Mouse (Mus musculus): Measurements from ENCODE around the gene Pidd1. TPM values are rescaled to one million over a fixed set of nuclear protein-coding genes. Genes with fewer than 3 reads are reported as not detected.

The Pidd1 gene
- polyA plus RNA-seq, 1 experiment: 13.0 TPM

GRCm38 (mm10) chr7:141388487-141389109 is 55.2 kb downstream of the Pidd1 start:
- Histone ChIP-seq H3K36me3 (replicated peaks; ENCODE audit: low read length) (no peaks in the 10 kb centered on the region), H3K4me1 (peaks cover 89% of the 10 kb centered on the region), H3K4me3 (replicated peaks) (no peak overlapping the region), H3K27me3 (replicated peaks) (peaks cover 8% of the 10 kb centered on the region), H3K9me3 (no peaks in the 10 kb centered on the region)
- no peak for TF ChIP-seq GATA1 (IDR thresholded peaks at IDR 0.05; ENCODE audit: borderline replicate concordance, low read length)
- no peak for TF ChIP-seq FLI1 (IDR thresholded peaks at IDR 0.05; ENCODE audit: low read length)

Other genes with a start within 250 kb of the Pidd1 start
- 12.2 and 18.5 TPM in 2 replicates for gene Lrrc56, start 249.9 kb downstream of the Pidd1 start, polyA plus RNA-seq (2012; ENCODE audit: insufficient read depth, low replicate concordance)
- gene Lmntd2, start 229.9 kb downstream of the Pidd1 start, polyA plus RNA-seq (2012; ENCODE audit: insufficient read depth, low replicate concordance): 0.57 TPM in 1 of 2 replicates, not detected in the other
- gene Rassf7, start 228.2 kb downstream of the Pidd1 start, polyA plus RNA-seq (2012; ENCODE audit: insufficient read depth, low replicate concordance): 3.6 and 11.1 TPM in 2 replicates
- 82.9 and 114 TPM in 2 replicates for gene Phrf1, start 215.2 kb downstream of the Pidd1 start, polyA plus RNA-seq (2012; ENCODE audit: insufficient read depth, low replicate concordance)
- 154 and 188 TPM in 2 replicates for gene Irf7, start 177.5 kb downstream of the Pidd1 start, polyA plus RNA-seq (2012; ENCODE audit: insufficient read depth, low replicate concordance)
- gene Cdhr5, start 167.2 kb downstream of the Pidd1 start, polyA plus RNA-seq (2012; ENCODE audit: insufficient read depth, low replicate concordance): not detected in 2 replicates
- not detected in 2 replicates for gene Sct, start 164.9 kb downstream of the Pidd1 start, polyA plus RNA-seq (2012; ENCODE audit: insufficient read depth, low replicate concordance)
- gene Drd4, start 152.0 kb downstream of the Pidd1 start, polyA plus RNA-seq (2012; ENCODE audit: insufficient read depth, low replicate concordance): 0.04 TPM in 1 of 2 replicates, not detected in the other
- 52.9 and 121 TPM in 2 replicates for gene Deaf1, start 116.3 kb downstream of the Pidd1 start, polyA plus RNA-seq (2012; ENCODE audit: insufficient read depth, low replicate concordance)
- 12.3 and 27.1 TPM in 2 replicates for gene Tmem80, start 116.3 kb downstream of the Pidd1 start, polyA plus RNA-seq (2012; ENCODE audit: insufficient read depth, low replicate concordance)
- 0.10 TPM in 1 of 2 replicates, not detected in the other for gene Eps8l2, start 105.1 kb downstream of the Pidd1 start, polyA plus RNA-seq (2012; ENCODE audit: insufficient read depth, low replicate concordance)
- 173 and 451 TPM in 2 replicates for gene Taldo1, start 51.8 kb downstream of the Pidd1 start, polyA plus RNA-seq (2012; ENCODE audit: insufficient read depth, low replicate concordance)
- gene Gatd1, start 29.9 kb downstream of the Pidd1 start, polyA plus RNA-seq (2012; ENCODE audit: insufficient read depth, low replicate concordance): 11.1 TPM in 1 of 2 replicates, not detected in the other
- not detected in 2 replicates for gene Cend1, start 14.5 kb downstream of the Pidd1 start, polyA plus RNA-seq (2012; ENCODE audit: insufficient read depth, low replicate concordance)
- gene Slc25a22, start 6.1 kb downstream of the Pidd1 start, polyA plus RNA-seq (2012; ENCODE audit: insufficient read depth, low replicate concordance): 22.2 and 47.0 TPM in 2 replicates
- gene Rplp2, start 3.3 kb upstream of the Pidd1 start, polyA plus RNA-seq (2012; ENCODE audit: insufficient read depth, low replicate concordance): 6,138 and 9,533 TPM in 2 replicates
- 230 and 314 TPM in 2 replicates for gene Pnpla2, start 11.2 kb upstream of the Pidd1 start, polyA plus RNA-seq (2012; ENCODE audit: insufficient read depth, low replicate concordance)
- gene Cracr2b, start 17.1 kb upstream of the Pidd1 start, polyA plus RNA-seq (2012; ENCODE audit: insufficient read depth, low replicate concordance): 19.4 and 29.4 TPM in 2 replicates
- 56.1 and 168 TPM in 2 replicates for gene Cd151, start 23.4 kb upstream of the Pidd1 start, polyA plus RNA-seq (2012; ENCODE audit: insufficient read depth, low replicate concordance)
- gene Polr2l, start 31.1 kb upstream of the Pidd1 start, polyA plus RNA-seq (2012; ENCODE audit: insufficient read depth, low replicate concordance): 49.6 and 150 TPM in 2 replicates
- gene Tspan4, start 31.2 kb upstream of the Pidd1 start, polyA plus RNA-seq (2012; ENCODE audit: insufficient read depth, low replicate concordance): 53.2 and 54.8 TPM in 2 replicates
- gene Chid1, start 95.8 kb upstream of the Pidd1 start, polyA plus RNA-seq (2012; ENCODE audit: insufficient read depth, low replicate concordance): 28.4 and 49.7 TPM in 2 replicates
- 22.5 and 22.9 TPM in 2 replicates for gene Ap2a2, start 118.1 kb upstream of the Pidd1 start, polyA plus RNA-seq (2012; ENCODE audit: insufficient read depth, low replicate concordance)
- gene Muc6, start 211.3 kb upstream of the Pidd1 start, polyA plus RNA-seq (2012; ENCODE audit: insufficient read depth, low replicate concordance): 1.3 and 4.0 TPM in 2 replicates
- 0.10 and 1.1 TPM in 2 replicates for gene Muc2, start 246.3 kb upstream of the Pidd1 start, polyA plus RNA-seq (2012; ENCODE audit: insufficient read depth, low replicate concordance)